Mouse (Mus musculus): ENCODE data around the gene 4930544D05Rik.

DNA sequence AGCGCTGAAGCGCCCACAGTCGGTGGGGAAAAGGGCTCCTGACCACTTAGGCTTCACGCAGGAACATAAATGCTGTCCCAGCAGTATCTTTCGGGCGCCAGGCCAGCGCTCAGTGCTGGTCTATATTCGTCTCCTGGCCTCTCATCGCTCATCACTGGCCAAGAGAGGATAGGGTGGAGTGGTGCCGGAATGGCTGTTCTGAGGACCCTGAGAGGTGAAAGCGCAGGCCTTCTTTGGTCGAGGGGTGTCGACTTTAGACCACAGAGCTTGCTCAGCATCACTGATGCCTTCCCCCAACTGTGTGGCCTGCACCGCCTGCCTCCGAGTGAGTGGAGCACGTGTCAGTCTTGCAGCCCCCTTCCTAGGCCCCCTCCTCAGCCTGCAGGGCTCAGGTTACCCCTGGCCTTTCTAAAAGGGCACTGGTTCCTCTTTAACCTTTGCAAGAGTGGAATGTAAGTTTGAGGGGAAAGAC is 40.8 kb downstream of the 4930544D05Rik start:
- no peak for TF ChIP-seq CTCF (IDR thresholded peaks at IDR 0.05; ENCODE audit: borderline replicate concordance, insufficient read depth, low read length)
- TF ChIP-seq POLR2A (IDR thresholded peaks at IDR 0.05; ENCODE audit: low read depth, low read length), result no peak; the same call in 1 of the 2 replicates
